Mouse (Mus musculus) forebrain, embryonic 15.5 days (tissue): Measurements from ENCODE around the gene Llgl2. TPM values are rescaled to one million over a fixed set of nuclear protein-coding genes. Genes with fewer than 3 reads are reported as not detected.
A peak's percentile ranks its signal among the peaks of the same experiment; 100 is the strongest.

ENCODE experiments used
- ATAC-seq: fragments of 200-750 bp; cut with Nextera tagmentation; replicated peaks from 2 replicates; pipeline ENCODE4 v1.8.0; 2017; ENCODE audit warnings: mild to moderate bottlenecking, moderate TSS enrichment, moderate library complexity
- H3K27ac ChIP-seq: fragments of 300-500 bp; sonication (generic); replicated peaks from 2 replicates; pipeline ENCODE4 v1.5.1; 2015; ENCODE audit warnings: mild to moderate bottlenecking, inconsistent platforms
- H3K27me3 ChIP-seq: fragments of 300-500 bp; sonication (generic); 2 replicates; pipeline ENCODE4 v1.6.1; 2015; ENCODE audit warnings: inconsistent platforms
- H3K36me3 ChIP-seq: fragments of 300-500 bp; sonication (generic); 2 replicates; pipeline ENCODE4 v1.6.1; 2015; ENCODE audit warnings: mild to moderate bottlenecking, inconsistent platforms
- H3K4me1 ChIP-seq: fragments of 300-500 bp; sonication (generic); 2 replicates; pipeline ENCODE4 v1.6.1; 2015; ENCODE audit warnings: inconsistent platforms
- H3K4me2 ChIP-seq: fragments of 300-500 bp; sonication (generic); replicated peaks from 2 replicates; pipeline ENCODE4 v1.6.1; 2015; ENCODE audit warnings: mild to moderate bottlenecking, inconsistent platforms
- H3K4me3 ChIP-seq: fragments of 300-500 bp; sonication (generic); 2 replicates; pipeline ENCODE4 v1.5.1; 2015; ENCODE audit warnings: mild to moderate bottlenecking, inconsistent platforms
- H3K9ac ChIP-seq: fragments of 300-500 bp; sonication (generic); replicated peaks from 2 replicates; pipeline ENCODE4 v1.6.1; 2015; ENCODE audit warnings: mild to moderate bottlenecking, inconsistent platforms
- H3K9me3 ChIP-seq: fragments of 300-500 bp; sonication (generic); 2 replicates; pipeline ENCODE4 v1.6.1; 2016; ENCODE audit warnings: inconsistent platforms
- WGBS: fragments of 180-500 bp; shearing (Covaris S2); methylation state at CpG from one replicate; pipeline ENCODE4 v1.1.7; 2015; ENCODE audit warnings: mixed read lengths; 5-methylcytosine and 5-hydroxymethylcytosine counted together
- polyA plus RNA-seq: library from polyadenylated mRNA; unstranded; fragments of >200 nt; fragmentation: Nextera tagmentation; extraction: Ambion mirVana; gene quantifications from 2 replicates; pipeline ENCODE4 v1.2.1, GENCODE M21; 2015

The Llgl2 gene
- polyA plus RNA-seq, 1 experiment from 2014 or later: 1.0 TPM

DNA sequence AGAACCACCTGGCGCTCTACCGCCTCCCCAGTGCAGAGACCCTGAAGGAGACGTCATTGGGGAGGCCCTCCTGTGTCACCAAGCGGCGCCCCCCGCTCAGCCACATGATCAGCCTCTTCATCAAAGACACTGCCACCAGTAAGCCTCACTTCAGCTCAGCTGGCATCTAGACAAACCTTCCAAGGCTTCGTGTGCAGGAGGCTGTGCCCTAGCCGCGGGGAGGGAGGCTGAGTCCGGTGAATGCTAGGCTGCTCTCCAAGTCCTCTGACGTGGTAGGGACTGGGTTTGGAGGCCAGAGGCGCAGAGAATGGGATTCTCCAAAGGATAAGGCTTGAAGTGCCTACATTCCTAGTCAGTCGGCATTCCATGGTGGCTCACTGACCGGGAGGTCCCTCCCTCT is 31.5 kb upstream of the Llgl2 start:
- Histone ChIP-seq H3K36me3 (peaks cover 78% of the 10 kb centered on the region), H3K27ac (no peak overlapping the region), H3K4me3 (no peak overlapping the region), H3K4me2 (no peak overlapping the region), H3K4me1 (no peaks in the 10 kb centered on the region), H3K9ac (no peak overlapping the region), H3K9me3 (no peaks in the 10 kb centered on the region), H3K27me3 (no peaks in the 10 kb centered on the region)
- 81% methylated on average over 14 of the region's 14 CpGs for WGBS
- ATAC-seq: no peak

DNA sequence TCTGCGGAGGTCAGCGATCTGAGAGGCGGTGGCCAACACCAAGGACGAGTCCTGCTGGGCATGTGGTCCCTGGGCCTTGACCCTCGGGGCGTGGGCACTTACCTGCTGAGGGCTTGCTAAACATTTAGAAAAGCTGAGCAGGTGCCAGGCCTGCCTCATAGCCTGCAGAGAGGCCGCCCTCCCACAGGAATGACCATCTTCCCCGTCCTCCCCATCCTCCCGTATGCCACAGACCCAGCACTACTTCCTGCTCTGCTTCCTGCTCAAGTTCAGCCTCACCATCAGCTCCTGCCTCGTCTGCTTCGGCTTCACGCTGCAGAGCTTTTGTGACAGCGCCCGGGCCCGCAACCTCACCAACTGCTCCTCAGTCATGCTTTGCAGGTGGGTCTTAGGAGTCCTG is 27.0 kb upstream of the Llgl2 start:
- Histone ChIP-seq H3K9ac (no peak overlapping the region), H3K4me1 (no peaks in the 10 kb centered on the region), H3K4me3 (no peak overlapping the region), H3K4me2 (no peak overlapping the region), H3K27ac (no peak overlapping the region), H3K36me3 (peaks cover 80% of the 10 kb centered on the region), H3K9me3 (no peaks in the 10 kb centered on the region), H3K27me3 (no peaks in the 10 kb centered on the region)
- WGBS: 89% methylated on average over 15 of the region's 15 CpGs
- no peak for ATAC-seq

GRCm38 (mm10) chr11:115797665-115798064 is 26.2 kb upstream of the Llgl2 start:
- no peak overlapping the region for H3K4me3 ChIP-seq
- no peak overlapping the region for H3K27ac ChIP-seq
- no peak for ATAC-seq
- WGBS: 85% methylated on average over 9 of the region's 9 CpGs
- H3K36me3 ChIP-seq: peaks cover 78% of the 10 kb centered on the region
- no peaks in the 10 kb centered on the region for H3K27me3 ChIP-seq
- no peaks in the 10 kb centered on the region for H3K4me1 ChIP-seq
- no peak overlapping the region for H3K4me2 ChIP-seq
- H3K9ac ChIP-seq: no peak overlapping the region
- H3K9me3 ChIP-seq: no peaks in the 10 kb centered on the region

GRCm38 (mm10) chr11:115800981-115801380 is 22.9 kb upstream of the Llgl2 start:
- no peaks in the 10 kb centered on the region for H3K4me1 ChIP-seq

GRCm38 (mm10) chr11:115803072-115803709 is 20.7 kb upstream of the Llgl2 start:
- H3K4me1 ChIP-seq: peaks cover 16% of the 10 kb centered on the region
- no peak overlapping the region for H3K4me3 ChIP-seq
- WGBS: 91% methylated on average over 24 of the region's 24 CpGs
- no peak for ATAC-seq
- H3K9ac ChIP-seq: no peak overlapping the region
- peaks cover 37% of the 10 kb centered on the region for H3K36me3 ChIP-seq
- H3K27me3 ChIP-seq: no peaks in the 10 kb centered on the region
- H3K9me3 ChIP-seq: no peaks in the 10 kb centered on the region
- no peak overlapping the region for H3K4me2 ChIP-seq
- no peak overlapping the region for H3K27ac ChIP-seq

More at GRCm38 (mm10) chr11:115800981-115801380, 22.9 kb upstream of the Llgl2 start:
- H3K9ac ChIP-seq: no peak overlapping the region
- no peaks in the 10 kb centered on the region for H3K9me3 ChIP-seq
- H3K4me2 ChIP-seq: no peak overlapping the region
- no peak overlapping the region for H3K27ac ChIP-seq
- H3K36me3 ChIP-seq: peaks cover 56% of the 10 kb centered on the region
- no peak for ATAC-seq
- no peak overlapping the region for H3K4me3 ChIP-seq
- WGBS: 93% methylated on average over 18 of the region's 18 CpGs
- H3K27me3 ChIP-seq: no peaks in the 10 kb centered on the region

- Histone ChIP-seq H3K4me3 (no peak overlapping the region), H3K27ac (no peak overlapping the region), H3K27me3 (no peaks in the 10 kb centered on the region), H3K9ac (no peak overlapping the region), H3K9me3 (no peaks in the 10 kb centered on the region), H3K4me2 (no peak overlapping the region), H3K36me3 (peaks cover 22% of the 10 kb centered on the region), H3K4me1 (peaks cover 35% of the 10 kb centered on the region)
- no peak for ATAC-seq
- 90% methylated on average over 7 of the region's 7 CpGs for WGBS
These were observed 18.8 kb upstream of the Llgl2 start for GRCm38 (mm10) chr11:115805005-115805404.

- Histone ChIP-seq H3K27ac (no peak overlapping the region), H3K4me2 (no peak overlapping the region), H3K4me1 (peaks cover 46% of the 10 kb centered on the region), H3K36me3 (peaks cover 18% of the 10 kb centered on the region), H3K4me3 (no peak overlapping the region), H3K9ac (no peak overlapping the region), H3K9me3 (no peaks in the 10 kb centered on the region), H3K27me3 (no peaks in the 10 kb centered on the region)
- WGBS: 93% methylated on average over 10 of the region's 10 CpGs
- no peak for ATAC-seq
These were observed 17.7 kb upstream of the Llgl2 start for GRCm38 (mm10) chr11:115806154-115806553.

- H3K27ac ChIP-seq: peak overlapping the region; percentile 68
- peaks cover 58% of the 10 kb centered on the region for H3K4me1 ChIP-seq
- H3K9ac ChIP-seq: no peak overlapping the region
- WGBS: 24% methylated on average over 6 of the region's 6 CpGs
- ATAC-seq: peak; percentile 57
- no peaks in the 10 kb centered on the region for H3K9me3 ChIP-seq
- no peak overlapping the region for H3K4me2 ChIP-seq
- no peak overlapping the region for H3K4me3 ChIP-seq
- H3K27me3 ChIP-seq: no peaks in the 10 kb centered on the region
- H3K36me3 ChIP-seq: peaks cover 11% of the 10 kb centered on the region
These were observed 16.5 kb upstream of the Llgl2 start for GRCm38 (mm10) chr11:115807306-115807705.

DNA sequence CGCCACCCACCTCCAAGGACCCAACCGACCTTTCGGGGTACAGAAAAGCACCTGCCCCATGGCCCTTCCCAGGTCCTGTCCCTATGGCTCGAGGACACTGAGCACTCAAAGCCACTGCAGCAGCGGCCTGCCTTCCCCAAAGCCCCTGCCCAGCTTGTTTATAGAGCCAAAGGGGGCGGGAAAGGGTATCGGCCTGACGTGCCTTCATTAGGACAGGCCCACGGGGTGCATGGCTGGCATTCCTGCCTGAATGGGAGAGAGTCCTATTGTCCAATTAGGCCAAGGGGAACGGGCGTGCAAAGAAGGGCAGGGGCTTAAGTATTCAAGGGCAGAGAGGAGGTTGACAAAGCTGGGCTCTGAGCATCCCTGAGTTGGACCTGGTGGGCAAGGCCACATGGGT is 15.9 kb upstream of the Llgl2 start:
- Histone ChIP-seq H3K4me2 (0 out of 2 replicates have a peak overlapping the region, but pooled peaks have one; percentile 7), H3K4me3 (no peak overlapping the region), H3K4me1 (peaks cover 64% of the 10 kb centered on the region), H3K9ac (no peak overlapping the region), H3K27ac (peak overlapping the region; percentile 68), H3K27me3 (no peaks in the 10 kb centered on the region), H3K9me3 (no peaks in the 10 kb centered on the region), H3K36me3 (peaks cover 8% of the 10 kb centered on the region)
- no peak for ATAC-seq
- WGBS: 39% methylated on average over 11 of the region's 11 CpGs

GRCm38 (mm10) chr11:115808696-115809310 is 15.0 kb upstream of the Llgl2 start:
- WGBS: 26% methylated on average over 10 of the region's 10 CpGs
- Histone ChIP-seq H3K27ac (peak overlapping the region; percentile 68), H3K4me2 (peak overlapping the region; percentile 16), H3K9ac (peak overlapping the region; percentile 18), H3K4me3 (no peak overlapping the region), H3K9me3 (no peaks in the 10 kb centered on the region), H3K4me1 (peaks cover 67% of the 10 kb centered on the region), H3K27me3 (no peaks in the 10 kb centered on the region), H3K36me3 (peaks cover 8% of the 10 kb centered on the region)
- ATAC-seq: 0 out of 2 replicates have a peak, but pooled peaks have one; percentile 3

DNA sequence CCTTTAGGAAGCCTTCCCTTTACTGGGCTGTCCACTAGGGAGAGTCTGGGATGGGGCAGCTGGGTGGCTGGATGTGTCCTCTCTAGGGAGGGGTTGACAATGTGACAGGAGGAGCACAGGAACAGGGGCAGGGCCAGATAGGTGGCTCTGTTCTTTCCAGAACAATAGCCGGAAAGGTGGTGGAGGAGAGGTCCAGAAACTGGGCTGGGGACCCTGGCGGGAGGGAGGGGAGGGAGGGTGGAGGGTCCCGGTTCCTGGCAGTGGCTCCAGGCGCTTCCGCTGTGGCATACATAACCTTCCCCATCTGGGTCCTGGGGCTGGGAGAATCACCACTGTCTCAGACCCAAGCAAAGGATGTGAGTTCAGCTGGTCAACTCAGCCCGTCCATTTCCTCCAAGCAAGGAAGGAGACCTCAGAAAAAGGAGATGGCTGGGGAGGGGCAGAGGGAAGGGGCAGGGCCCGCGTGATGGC is 14.5 kb upstream of the Llgl2 start:
- no peak overlapping the region for H3K4me3 ChIP-seq
- H3K27me3 ChIP-seq: no peaks in the 10 kb centered on the region
- no peaks in the 10 kb centered on the region for H3K9me3 ChIP-seq
- ATAC-seq: no peak
- peaks cover 6% of the 10 kb centered on the region for H3K36me3 ChIP-seq
- peak overlapping the region; percentile 68 for H3K27ac ChIP-seq
- 58% methylated on average over 8 of the region's 8 CpGs for whole genome bisulfite sequencing
- 0 out of 2 replicates have a peak overlapping the region, but pooled peaks have one; percentile 18 for H3K9ac ChIP-seq
- H3K4me2 ChIP-seq: peak overlapping the region; percentile 16
- peaks cover 73% of the 10 kb centered on the region for H3K4me1 ChIP-seq

GRCm38 (mm10) chr11:115810377-115810776 is 13.5 kb upstream of the Llgl2 start:
- Histone ChIP-seq H3K9ac (no peak overlapping the region), H3K27me3 (no peaks in the 10 kb centered on the region), H3K4me1 (peaks cover 79% of the 10 kb centered on the region), H3K4me2 (peak overlapping the region; percentile 19), H3K9me3 (no peaks in the 10 kb centered on the region), H3K36me3 (no peaks in the 10 kb centered on the region; the same call in 1 of the 2 replicates), H3K4me3 (no peak overlapping the region), H3K27ac (peak overlapping the region; percentile 68; the same call in 1 of the 2 replicates)
- WGBS: 60% methylated on average over 14 of the region's 14 CpGs
- no peak for ATAC-seq
